Mouse (Mus musculus) gastrocnemius, postnatal 36 days (tissue): ENCODE measurements around the gene Syt1. TPM values are rescaled to one million over a fixed set of nuclear protein-coding genes. Genes with fewer than 3 reads are reported as not detected.

Experiments used
- DNase-seq, 2 experiments: peaks; one replicate each; pipeline ENCODE4 v3.0.0; 2022
- intact Hi-C: fragments of 180-260 bp; cut with DNase I; formaldehyde crosslinking; loops from one replicate; pipeline ENCODE4 v1.15.1; 2025
- total RNA-seq, 2 experiments: library from RNA; stranded (reverse); gene quantifications; 2 replicates each; pipeline ENCODE4 v1.2.3; 2021

Gene Syt1
- total RNA-seq, 2 experiments from 2014 or later: not detected

DNA sequence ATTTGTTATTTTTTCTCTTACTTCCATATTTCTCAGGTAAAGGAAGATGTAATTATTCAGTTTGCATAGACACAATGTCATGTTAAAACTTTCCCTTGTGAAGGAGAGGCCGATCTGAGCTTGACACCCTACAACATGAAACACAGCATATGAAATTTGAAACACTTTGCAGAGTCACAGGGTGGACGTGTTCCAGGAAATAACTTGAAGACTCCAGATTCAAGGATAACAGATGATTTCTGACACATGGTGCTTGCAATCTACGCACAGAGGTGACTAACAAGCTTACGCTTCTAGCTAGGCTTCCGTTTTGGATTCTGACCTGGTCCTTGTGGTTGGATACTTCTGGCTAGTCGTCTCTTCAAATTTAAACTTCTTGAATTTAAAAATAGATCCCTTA, 239.7 kb downstream of the Syt1 start:
- DNase-seq: no peak

GRCm38 (mm10) chr10:108765564-108765963, 245.2 kb downstream of the Syt1 start:
- intact Hi-C loops: no loop called here
- DNase-seq: no peak

More for the DNA sequence above, 239.7 kb downstream of the Syt1 start:
- intact Hi-C loops: no loop called here

- no peak for DNase-seq
- intact Hi-C loops: no loop called here
These were observed 247.1 kb downstream of the Syt1 start for GRCm38 (mm10) chr10:108763722-108764121.

DNA sequence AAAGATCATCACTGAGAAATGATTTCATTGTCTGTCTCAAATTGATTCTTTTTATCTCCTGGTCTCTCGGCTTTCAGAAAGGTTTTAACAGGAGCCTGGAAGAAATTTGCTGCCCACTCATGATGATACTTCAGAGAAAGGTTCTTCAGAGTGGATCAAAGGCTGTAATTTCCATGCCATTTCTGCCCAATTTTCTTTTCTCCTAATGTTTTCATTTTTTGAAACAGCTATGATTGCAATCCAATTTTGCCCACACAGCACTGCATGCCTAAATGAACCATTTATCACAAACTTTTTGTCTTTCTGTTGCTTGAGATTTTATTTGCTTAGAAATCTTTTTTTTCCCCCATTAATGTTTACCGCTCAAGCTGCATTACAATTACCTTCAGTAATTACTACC, 257.5 kb downstream of the Syt1 start:
- DNase-seq: no peak
- intact Hi-C loops: no loop called here

DNA sequence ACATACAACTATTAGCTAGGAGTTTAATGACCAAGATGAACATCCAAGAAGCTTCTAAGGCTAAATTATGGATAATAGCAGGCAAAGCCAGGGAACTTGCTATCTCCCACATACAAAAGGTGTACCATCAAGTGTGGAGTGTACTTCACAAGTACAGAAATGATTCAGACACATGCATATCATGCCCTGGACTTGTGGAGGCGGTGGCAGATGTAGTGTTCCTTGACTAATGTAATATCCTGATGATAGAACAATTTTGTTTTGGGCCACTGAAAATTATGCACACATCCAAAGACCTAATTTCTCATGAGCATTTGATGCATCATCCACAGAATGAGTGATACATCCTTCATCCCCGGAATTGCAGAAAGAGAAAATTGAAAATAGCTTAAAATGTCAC, 267.0 kb downstream of the Syt1 start:
- no peak for DNase-seq
- intact Hi-C loops: no loop called here

DNA sequence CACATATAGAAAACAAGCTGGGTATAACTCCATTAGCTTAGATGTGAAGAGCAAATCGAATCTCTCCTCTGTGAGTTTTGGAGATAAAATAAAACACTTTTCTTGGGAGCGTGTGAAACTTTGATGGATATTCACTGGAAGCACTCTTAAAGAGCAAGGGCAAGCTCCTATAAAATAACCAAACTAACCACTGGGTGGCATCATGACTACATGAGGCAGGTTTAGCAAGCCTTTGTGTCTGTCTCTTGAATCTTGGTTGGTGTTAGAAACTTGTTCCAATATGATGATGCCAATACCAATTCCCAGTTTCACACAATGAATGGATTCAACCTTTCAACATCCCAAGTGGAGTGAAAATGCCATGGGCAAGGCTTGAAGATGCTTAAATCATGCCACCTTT, 276.8 kb downstream of the Syt1 start:
- intact Hi-C loops: no loop called here
- no peak for DNase-seq

GRCm38 (mm10) chr10:108728961-108729360, 281.8 kb downstream of the Syt1 start:
- intact Hi-C loops: no loop called here
- no peak for DNase-seq

DNA sequence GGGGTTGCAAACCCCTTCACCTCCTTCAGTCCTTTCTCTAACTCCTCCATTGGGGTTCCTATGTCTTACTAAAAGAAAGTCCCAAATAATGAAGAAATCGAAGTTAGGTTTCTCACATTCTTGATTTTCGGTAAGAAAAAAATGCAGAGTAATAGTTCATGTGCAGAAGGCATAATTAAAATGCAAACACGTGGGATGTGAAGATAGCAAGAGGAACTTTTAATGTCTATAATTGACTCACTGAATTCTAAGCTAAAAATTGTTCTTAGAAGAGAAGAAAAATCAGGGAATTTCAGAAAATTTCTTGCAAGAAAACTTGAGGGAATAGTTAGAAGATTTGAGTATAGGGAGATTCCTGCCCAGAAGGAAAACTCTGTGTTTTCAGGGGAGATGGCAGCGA, 284.4 kb downstream of the Syt1 start:
- no peak for DNase-seq
- intact Hi-C loops: no loop called here

GRCm38 (mm10) chr10:108724878-108725277, 285.9 kb downstream of the Syt1 start:
- intact Hi-C loops: no loop called here
- no peak for DNase-seq

GRCm38 (mm10) chr10:108710514-108710913, 300.3 kb downstream of the Syt1 start:
- intact Hi-C loops: no loop called here

DNA sequence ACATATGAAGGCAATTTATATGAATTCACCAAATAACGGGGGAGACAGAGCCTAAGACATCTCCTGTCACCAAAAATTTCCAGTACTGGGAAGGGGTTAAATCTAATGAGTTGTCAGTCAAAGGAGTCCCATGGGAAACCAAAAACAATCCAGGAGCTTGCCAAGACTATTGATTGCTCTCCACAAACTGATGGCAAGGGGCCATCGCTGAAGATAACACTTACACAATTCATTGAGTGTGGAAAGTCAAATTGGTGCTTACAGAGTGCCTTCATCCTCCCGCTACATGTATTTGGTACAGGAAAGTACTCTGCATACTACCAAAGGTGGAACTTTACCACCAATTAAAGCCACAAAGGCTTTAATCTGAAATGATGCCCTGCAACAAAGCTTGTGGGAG, 305.1 kb downstream of the Syt1 start:
- DNase-seq: no peak
- intact Hi-C loops: no loop called here

More at GRCm38 (mm10) chr10:108710514-108710913, 300.3 kb downstream of the Syt1 start:
- no peak for DNase-seq

- DNase-seq: no peak
- intact Hi-C loops: no loop called here
These were observed 309.2 kb downstream of the Syt1 start for GRCm38 (mm10) chr10:108701361-108702128.

GRCm38 (mm10) chr10:108699946-108700345, 310.8 kb downstream of the Syt1 start, which contains the start of gene Gm5136:
Gene Gm5136 (minus strand): TSS chr10:108700160.
- DNase-seq: no peak
- intact Hi-C loops: no loop called here

- no peak for DNase-seq
- intact Hi-C loops: no loop called here
These were observed 313.7 kb downstream of the Syt1 start for GRCm38 (mm10) chr10:108697062-108697461.

DNA sequence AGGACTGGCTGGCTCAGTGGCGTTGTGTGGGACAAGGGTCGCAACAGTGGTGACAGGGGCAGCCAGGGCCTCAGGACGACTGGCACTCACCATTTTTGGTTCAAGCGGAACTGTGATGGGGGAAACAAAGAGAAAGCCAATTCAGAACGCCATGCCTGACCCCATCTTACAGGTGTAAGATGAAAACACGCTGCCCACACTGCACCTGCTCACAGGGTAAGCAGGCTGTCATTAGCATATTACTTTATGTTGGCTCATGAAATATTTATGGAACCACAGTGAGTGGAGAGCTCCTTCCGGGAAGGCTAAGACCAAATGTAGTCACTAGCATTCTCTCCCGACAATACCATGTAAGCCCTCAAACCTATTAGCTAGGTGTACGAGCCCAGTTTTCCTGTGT, 319.8 kb downstream of the Syt1 start:
- intact Hi-C loops: no loop called here
- no peak for DNase-seq

- intact Hi-C loops: no loop called here
- DNase-seq: no peak
These were observed 324.1 kb downstream of the Syt1 start for GRCm38 (mm10) chr10:108686696-108687095.

DNA sequence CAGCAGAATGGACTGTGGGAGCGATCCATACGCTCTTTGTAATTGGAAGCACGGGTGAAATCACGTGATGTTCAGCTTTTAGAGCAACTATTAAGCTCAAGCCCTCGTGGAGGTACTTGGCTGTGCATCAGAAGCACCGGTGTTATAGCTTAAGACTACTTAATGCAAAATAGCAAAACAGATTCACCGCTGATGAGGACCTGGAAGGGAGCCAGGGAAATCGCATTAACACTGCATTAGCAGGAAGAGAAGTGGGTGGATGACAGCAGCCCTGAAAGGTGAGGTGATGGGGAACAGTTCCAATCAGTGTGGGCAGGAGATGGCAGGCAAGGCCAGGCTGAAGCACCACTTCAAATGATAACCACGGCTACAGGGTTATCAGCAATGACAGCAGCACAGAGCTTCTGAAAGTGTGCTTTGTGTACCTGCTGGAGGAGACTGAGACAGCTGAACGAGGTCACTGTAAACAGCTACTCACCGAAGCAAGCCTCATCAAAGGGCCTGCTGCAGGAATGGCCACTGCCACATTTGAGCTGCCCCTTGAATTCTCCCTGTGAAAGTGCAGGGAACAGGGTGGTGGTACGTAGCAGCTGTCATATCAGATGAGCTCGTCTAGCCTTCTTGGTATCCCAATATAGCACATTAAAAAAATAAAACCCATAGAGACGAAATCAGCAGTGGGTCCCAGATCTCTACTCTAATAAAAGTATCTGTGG, 330.9 kb downstream of the Syt1 start:
- intact Hi-C loops: no loop called here
- DNase-seq: no peak

DNA sequence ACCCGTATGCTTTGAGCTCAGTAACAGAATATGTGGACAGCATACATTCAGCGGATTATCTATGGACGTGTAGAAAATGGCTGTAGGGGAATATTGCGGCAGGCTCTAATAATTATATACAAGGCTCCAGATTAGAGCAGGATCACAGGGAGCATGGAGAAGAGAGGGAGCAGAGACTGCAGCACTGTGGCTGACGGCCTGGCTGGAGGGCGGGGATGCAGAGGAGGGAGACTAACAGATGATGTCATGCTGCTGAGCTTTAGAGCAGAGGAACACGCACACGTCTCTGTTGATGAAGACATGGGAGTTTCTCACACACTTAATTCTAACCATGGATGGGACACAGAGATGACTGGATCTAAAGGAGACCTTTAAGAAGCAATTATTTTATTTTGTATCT, 333.7 kb downstream of the Syt1 start:
- DNase-seq: no peak
- intact Hi-C loops: no loop called here

- no peak for DNase-seq
- intact Hi-C loops: no loop called here
These were observed 341.8 kb downstream of the Syt1 start for GRCm38 (mm10) chr10:108668944-108669343.

DNA sequence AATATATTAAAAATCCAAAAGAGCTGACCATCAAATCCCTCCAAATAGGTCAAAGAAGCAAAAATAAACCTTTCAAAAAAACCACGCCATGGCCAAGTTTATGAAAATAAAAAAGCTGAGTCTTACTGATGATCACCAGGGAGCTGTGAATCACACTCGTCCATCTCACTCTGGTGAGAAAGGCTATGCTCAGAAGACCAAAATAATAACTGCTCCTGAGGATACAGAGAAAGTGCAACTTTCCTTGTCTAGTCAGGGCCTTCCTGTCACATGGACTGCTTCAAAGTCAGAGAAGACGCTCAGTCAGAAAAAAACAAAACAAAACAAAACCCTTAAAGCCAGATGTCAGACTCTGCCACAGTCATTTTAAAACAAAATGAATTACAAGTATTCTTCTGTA, 350.5 kb downstream of the Syt1 start:
- DNase-seq: no peak
- intact Hi-C loops: no loop called here

GRCm38 (mm10) chr10:108658300-108658699, 352.5 kb downstream of the Syt1 start:
- intact Hi-C loops: no loop called here
- DNase-seq: no peak

DNA sequence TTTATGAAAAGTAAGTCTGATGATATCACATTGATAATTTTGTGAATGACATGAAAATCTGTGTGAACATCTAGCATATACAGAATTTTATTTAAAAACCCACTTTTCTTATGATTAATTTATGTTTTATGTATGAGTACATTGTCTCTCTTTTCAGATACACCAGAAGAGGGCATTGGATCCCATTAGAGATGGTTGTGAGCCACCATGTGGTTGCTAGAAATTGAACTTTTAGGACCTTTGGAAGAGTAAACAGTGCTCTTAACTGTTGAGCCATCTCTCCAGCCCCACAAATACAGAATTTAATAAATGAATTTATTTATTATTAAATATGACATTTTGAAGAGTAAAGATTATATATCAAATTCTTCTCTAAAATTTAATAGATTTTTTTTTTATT, 353.1 kb downstream of the Syt1 start:
- no peak for DNase-seq
- intact Hi-C loops: no loop called here
